Mouse (Mus musculus): ENCODE measurements around the gene Smtnl2. TPM values are rescaled to one million over a fixed set of nuclear protein-coding genes. Genes with fewer than 3 reads are reported as not detected.
A peak's percentile ranks its signal among the peaks of the same experiment; 100 is the strongest.

Smtnl2 gene
- polyA plus RNA-seq, 1 experiment from 2014 or later, result 12.2 TPM

- Histone ChIP-seq H3K4me2 (ENCODE audit: low read length) (no peak overlapping the region), H3K9me3 (replicated peaks; ENCODE audit: control insufficient read depth, low read length, poor library complexity, severe bottlenecking) (no peaks in the 10 kb centered on the region), H3K27ac (ENCODE audit: low read length) (no peak overlapping the region), H3K9ac (ENCODE audit: low read depth, low read length) (no peak overlapping the region), H3K27me3 (ENCODE audit: control insufficient read depth, insufficient read depth, low read depth, low read length) (no peaks in the 10 kb centered on the region; the same call in 1 of the 2 replicates), H3K4me3 (ENCODE audit: low read depth, low read length) (no peak overlapping the region), H3K4me1 (ENCODE audit: control insufficient read depth, insufficient read depth, low read length) (no peaks in the 10 kb centered on the region), H3K36me3 (ENCODE audit: control insufficient read depth, insufficient read depth, low read length) (no peaks in the 10 kb centered on the region)
- no peak for ATAC-seq
- 6% methylated on average over 4 of the region's 4 CpGs for WGBS
Observed at GRCm38 (mm10) chr11:72417376-72417775, 5.9 kb upstream of the Smtnl2 start.

- no peak overlapping the region for H3K4me2 ChIP-seq (ENCODE audit: low read length)
- peaks cover 3% of the 10 kb centered on the region; the same call in 1 of the 2 replicates for H3K4me1 ChIP-seq (ENCODE audit: control insufficient read depth, insufficient read depth, low read length)
- peaks cover 5% of the 10 kb centered on the region; the same call in 1 of the 2 replicates for H3K27me3 ChIP-seq (ENCODE audit: control insufficient read depth, insufficient read depth, low read depth, low read length)
- H3K36me3 ChIP-seq (ENCODE audit: control insufficient read depth, insufficient read depth, low read length), result no peaks in the 10 kb centered on the region
- 95% methylated on average over 5 of the region's 5 CpGs for WGBS
- ATAC-seq, result no peak
- H3K9me3 ChIP-seq (replicated peaks; ENCODE audit: control insufficient read depth, low read length, poor library complexity, severe bottlenecking), result no peaks in the 10 kb centered on the region
- no peak overlapping the region for H3K27ac ChIP-seq (ENCODE audit: low read length)
- H3K4me3 ChIP-seq (ENCODE audit: low read depth, low read length), result no peak overlapping the region
- no peak overlapping the region for H3K9ac ChIP-seq (ENCODE audit: low read depth, low read length)
Observed at GRCm38 (mm10) chr11:72416666-72417065, 5.2 kb upstream of the Smtnl2 start.

- peaks cover 5% of the 10 kb centered on the region; the same call in 1 of the 2 replicates for H3K27me3 ChIP-seq (ENCODE audit: control insufficient read depth, insufficient read depth, low read depth, low read length)
- peaks cover 10% of the 10 kb centered on the region for H3K4me1 ChIP-seq (ENCODE audit: control insufficient read depth, insufficient read depth, low read length)
- no peaks in the 10 kb centered on the region for H3K9me3 ChIP-seq (replicated peaks; ENCODE audit: control insufficient read depth, low read length, poor library complexity, severe bottlenecking)
- H3K4me2 ChIP-seq (ENCODE audit: low read length), result no peak overlapping the region
- ATAC-seq, result no peak
- no peak overlapping the region for H3K27ac ChIP-seq (ENCODE audit: low read length)
- 86% methylated on average over 8 of the region's 8 CpGs for WGBS
- H3K36me3 ChIP-seq (ENCODE audit: control insufficient read depth, insufficient read depth, low read length), result no peaks in the 10 kb centered on the region
- H3K4me3 ChIP-seq (ENCODE audit: low read depth, low read length), result no peak overlapping the region
- no peak overlapping the region for H3K9ac ChIP-seq (ENCODE audit: low read depth, low read length)
Observed at GRCm38 (mm10) chr11:72415155-72415554, 3.6 kb upstream of the Smtnl2 start.

GRCm38 (mm10) chr11:72413601-72414190 lies 2.2 kb upstream of the Smtnl2 start:
- 72% methylated on average over 5 of the region's 5 CpGs for WGBS
- Histone ChIP-seq H3K4me1 (ENCODE audit: control insufficient read depth, insufficient read depth, low read length) (peaks cover 10% of the 10 kb centered on the region), H3K4me2 (ENCODE audit: low read length) (no peak overlapping the region)

GRCm38 (mm10) chr11:72413016-72413415 lies 1.5 kb upstream of the Smtnl2 start:
- no peak overlapping the region for H3K4me3 ChIP-seq (ENCODE audit: low read depth, low read length)
- no peak overlapping the region for H3K27ac ChIP-seq (ENCODE audit: low read length)
- no peak overlapping the region for H3K9ac ChIP-seq (ENCODE audit: low read depth, low read length)
- H3K27me3 ChIP-seq (ENCODE audit: control insufficient read depth, insufficient read depth, low read depth, low read length), result peaks cover 5% of the 10 kb centered on the region; the same call in 1 of the 2 replicates
- WGBS, result 79% methylated on average over 7 of the region's 7 CpGs
- ATAC-seq, result no peak
- no peak overlapping the region for H3K4me2 ChIP-seq (ENCODE audit: low read length)
- H3K9me3 ChIP-seq (replicated peaks; ENCODE audit: control insufficient read depth, low read length, poor library complexity, severe bottlenecking), result no peaks in the 10 kb centered on the region
- no peaks in the 10 kb centered on the region for H3K36me3 ChIP-seq (ENCODE audit: control insufficient read depth, insufficient read depth, low read length)
- H3K4me1 ChIP-seq (ENCODE audit: control insufficient read depth, insufficient read depth, low read length), result peaks cover 10% of the 10 kb centered on the region

More at GRCm38 (mm10) chr11:72413601-72414190, 2.2 kb upstream of the Smtnl2 start:
- Histone ChIP-seq H3K9ac (ENCODE audit: low read depth, low read length) (no peak overlapping the region), H3K27me3 (ENCODE audit: control insufficient read depth, insufficient read depth, low read depth, low read length) (peaks cover 5% of the 10 kb centered on the region; the same call in 1 of the 2 replicates), H3K36me3 (ENCODE audit: control insufficient read depth, insufficient read depth, low read length) (no peaks in the 10 kb centered on the region), H3K9me3 (replicated peaks; ENCODE audit: control insufficient read depth, low read length, poor library complexity, severe bottlenecking) (no peaks in the 10 kb centered on the region), H3K27ac (ENCODE audit: low read length) (no peak overlapping the region), H3K4me3 (ENCODE audit: low read depth, low read length) (no peak overlapping the region)
- no peak for ATAC-seq

GRCm38 (mm10) chr11:72411945-72412344 lies 432 bp upstream of the Smtnl2 start:
- Histone ChIP-seq H3K36me3 (ENCODE audit: control insufficient read depth, insufficient read depth, low read length) (no peaks in the 10 kb centered on the region), H3K4me2 (ENCODE audit: low read length) (peak overlapping the region; percentile 72), H3K27me3 (ENCODE audit: control insufficient read depth, insufficient read depth, low read depth, low read length) (peaks cover 5% of the 10 kb centered on the region; the same call in 1 of the 2 replicates), H3K9me3 (replicated peaks; ENCODE audit: control insufficient read depth, low read length, poor library complexity, severe bottlenecking) (no peaks in the 10 kb centered on the region), H3K4me1 (ENCODE audit: control insufficient read depth, insufficient read depth, low read length) (peaks cover 10% of the 10 kb centered on the region), H3K27ac (ENCODE audit: low read length) (no peak overlapping the region), H3K4me3 (ENCODE audit: low read depth, low read length) (peak overlapping the region; percentile 62), H3K9ac (ENCODE audit: low read depth, low read length) (peak overlapping the region; percentile 66)
- no peak for ATAC-seq
- WGBS, result 32% methylated on average over 9 of the region's 9 CpGs

- 1% methylated on average over 25 of the region's 25 CpGs for WGBS
- ATAC-seq, result peak; percentile 38; the same call in 1 of the 2 replicates
- peak overlapping the region; percentile 72 for H3K4me2 ChIP-seq (ENCODE audit: low read length)
- H3K36me3 ChIP-seq (ENCODE audit: control insufficient read depth, insufficient read depth, low read length), result no peaks in the 10 kb centered on the region
- H3K27ac ChIP-seq (ENCODE audit: low read length), result no peak overlapping the region; the same call in 1 of the 2 replicates
- H3K9ac ChIP-seq (ENCODE audit: low read depth, low read length), result peak overlapping the region; percentile 66
- no peaks in the 10 kb centered on the region for H3K9me3 ChIP-seq (replicated peaks; ENCODE audit: control insufficient read depth, low read length, poor library complexity, severe bottlenecking)
- peaks cover 5% of the 10 kb centered on the region; the same call in 1 of the 2 replicates for H3K27me3 ChIP-seq (ENCODE audit: control insufficient read depth, insufficient read depth, low read depth, low read length)
- peaks cover 10% of the 10 kb centered on the region for H3K4me1 ChIP-seq (ENCODE audit: control insufficient read depth, insufficient read depth, low read length)
- peak overlapping the region; percentile 62 for H3K4me3 ChIP-seq (ENCODE audit: low read depth, low read length)
Observed at GRCm38 (mm10) chr11:72410521-72411092, 906 bp downstream of the Smtnl2 start.

- 73% methylated on average over 12 of the region's 12 CpGs for whole genome bisulfite sequencing
- peak overlapping the region; percentile 10; the same call in 1 of the 2 replicates for H3K4me2 ChIP-seq (ENCODE audit: low read length)
- H3K4me3 ChIP-seq (ENCODE audit: low read depth, low read length), result no peak overlapping the region
- H3K9ac ChIP-seq (ENCODE audit: low read depth, low read length), result no peak overlapping the region
- no peaks in the 10 kb centered on the region for H3K9me3 ChIP-seq (replicated peaks; ENCODE audit: control insufficient read depth, low read length, poor library complexity, severe bottlenecking)
- no peak for ATAC-seq
- H3K4me1 ChIP-seq (ENCODE audit: control insufficient read depth, insufficient read depth, low read length), result peaks cover 10% of the 10 kb centered on the region
- H3K36me3 ChIP-seq (ENCODE audit: control insufficient read depth, insufficient read depth, low read length), result no peaks in the 10 kb centered on the region
- peaks cover 5% of the 10 kb centered on the region; the same call in 1 of the 2 replicates for H3K27me3 ChIP-seq (ENCODE audit: control insufficient read depth, insufficient read depth, low read depth, low read length)
- H3K27ac ChIP-seq (ENCODE audit: low read length), result no peak overlapping the region
Observed at GRCm38 (mm10) chr11:72409649-72410385, 1.7 kb downstream of the Smtnl2 start.

All from midbrain, embryonic 16.5 days (tissue).